Mouse (Mus musculus): ENCODE results near the gene Acap1. TPM values are rescaled to one million over a fixed set of nuclear protein-coding genes. Genes with fewer than 3 reads are reported as not detected.

Acap1 gene
- polyA plus RNA-seq, 1 experiment from 2014 or later = 0.93 TPM

GRCm38 (mm10) chr11:69834001-69834549 is 61.3 kb downstream of the Acap1 start:
- H3K4me3 ChIP-seq = peak overlapping the region; percentile 72
- WGBS = 7% methylated on average over 40 of the region's 48 CpGs
- peaks cover 60% of the 10 kb centered on the region for H3K4me1 ChIP-seq
- H3K9me3 ChIP-seq (replicated peaks) = no peaks in the 10 kb centered on the region
- DNase-seq (ENCODE audit: low spot score) = peak; percentile 56
- peaks cover 21% of the 10 kb centered on the region for H3K36me3 ChIP-seq
- H3K27me3 ChIP-seq (ENCODE audit: low read depth, poor library complexity, severe bottlenecking) = peaks cover 53% of the 10 kb centered on the region
- peak overlapping the region; percentile 80 for H3K27ac ChIP-seq

DNA sequence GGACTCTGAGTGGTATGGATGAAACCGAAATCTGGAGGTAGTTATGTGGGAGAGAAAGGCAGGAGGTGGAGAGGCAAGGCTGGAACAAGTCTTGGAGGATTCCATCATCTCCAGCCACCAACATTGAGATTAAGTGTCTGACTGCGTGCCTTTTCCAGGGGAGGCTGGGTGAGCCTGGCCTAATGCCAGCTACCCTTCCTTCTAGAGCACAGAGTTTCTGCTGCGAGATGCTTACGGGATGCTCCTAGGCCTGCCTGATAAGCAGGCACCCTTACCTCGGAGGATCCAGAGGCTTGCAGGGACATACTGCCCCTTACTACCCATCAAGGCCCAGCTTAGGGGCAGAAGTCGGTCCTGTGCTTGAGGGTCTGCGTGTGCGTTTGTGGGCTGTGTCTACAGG is 61.8 kb downstream of the Acap1 start:
- Histone ChIP-seq H3K27ac (peak overlapping the region; percentile 80), H3K9me3 (replicated peaks) (no peaks in the 10 kb centered on the region), H3K4me3 (peak overlapping the region; percentile 72), H3K36me3 (peaks cover 24% of the 10 kb centered on the region), H3K4me1 (peaks cover 62% of the 10 kb centered on the region), H3K27me3 (ENCODE audit: low read depth, poor library complexity, severe bottlenecking) (peaks cover 53% of the 10 kb centered on the region)
- 59% methylated on average over 8 of the region's 8 CpGs for WGBS
- DNase-seq (ENCODE audit: low spot score) = no peak

Small RNAs within 50 kb of the gene (microRNA-seq; reads per million reads assigned to microRNA genes)
- gene Mir6924 = not detected

Other genes with a start within 250 kb of the Acap1 start
- gene Sox15, start 240.2 kb downstream of the Acap1 start, polyA plus RNA-seq (2016; fragmentation: Nextera tagmentation; extraction: Ambion mirVana) = 0.16 TPM in 1 of 2 replicates, not detected in the other
- gene Mpdu1, start 232.9 kb downstream of the Acap1 start, polyA plus RNA-seq (2016; fragmentation: Nextera tagmentation; extraction: Ambion mirVana) = 66.8 and 74.2 TPM in 2 replicates
- 3.5 and 3.6 TPM in 2 replicates for gene Cd68, start 229.4 kb downstream of the Acap1 start, polyA plus RNA-seq (2016; fragmentation: Nextera tagmentation; extraction: Ambion mirVana)
- 678 and 791 TPM in 2 replicates for gene Eif4a1, start 223.1 kb downstream of the Acap1 start, polyA plus RNA-seq (2016; fragmentation: Nextera tagmentation; extraction: Ambion mirVana)
- 149 and 151 TPM in 2 replicates for gene Senp3, start 213.5 kb downstream of the Acap1 start, polyA plus RNA-seq (2016; fragmentation: Nextera tagmentation; extraction: Ambion mirVana)
- 0.20 and 0.45 TPM in 2 replicates for gene Tnfsf13, start 209.8 kb downstream of the Acap1 start, polyA plus RNA-seq (2016; fragmentation: Nextera tagmentation; extraction: Ambion mirVana)
- 3.0 and 4.2 TPM in 2 replicates for gene Tnfsf12, start 199.7 kb downstream of the Acap1 start, polyA plus RNA-seq (2016; fragmentation: Nextera tagmentation; extraction: Ambion mirVana)
- gene Tnfsfm13, start 199.4 kb downstream of the Acap1 start, polyA plus RNA-seq (2016; fragmentation: Nextera tagmentation; extraction: Ambion mirVana) = 0.53 and 0.73 TPM in 2 replicates
- gene Polr2a, start 136.9 kb downstream of the Acap1 start, polyA plus RNA-seq (2016; fragmentation: Nextera tagmentation; extraction: Ambion mirVana) = 41.8 and 47.0 TPM in 2 replicates
- 0.09 and 0.10 TPM in 2 replicates for gene Slc35g3, start 133.6 kb downstream of the Acap1 start, polyA plus RNA-seq (2016; fragmentation: Nextera tagmentation; extraction: Ambion mirVana)
- gene Zbtb4, start 129.6 kb downstream of the Acap1 start, polyA plus RNA-seq (2016; fragmentation: Nextera tagmentation; extraction: Ambion mirVana) = 0.25 and 0.59 TPM in 2 replicates
- 0.87 and 2.5 TPM in 2 replicates for gene Chrnb1, start 99.6 kb downstream of the Acap1 start, polyA plus RNA-seq (2016; fragmentation: Nextera tagmentation; extraction: Ambion mirVana)
- gene Fgf11, start 93.7 kb downstream of the Acap1 start, polyA plus RNA-seq (2016; fragmentation: Nextera tagmentation; extraction: Ambion mirVana) = 0.40 and 0.55 TPM in 2 replicates
- gene Tmem102, start 89.9 kb downstream of the Acap1 start, polyA plus RNA-seq (2016; fragmentation: Nextera tagmentation; extraction: Ambion mirVana) = 1.4 and 1.5 TPM in 2 replicates
- not detected in 2 replicates for gene Gm39566, start 80.2 kb downstream of the Acap1 start, polyA plus RNA-seq (2016; fragmentation: Nextera tagmentation; extraction: Ambion mirVana)
- not detected in 2 replicates for gene Spem2, start 77.1 kb downstream of the Acap1 start, polyA plus RNA-seq (2016; fragmentation: Nextera tagmentation; extraction: Ambion mirVana)
- gene Spem1, start 73.4 kb downstream of the Acap1 start, polyA plus RNA-seq (2016; fragmentation: Nextera tagmentation; extraction: Ambion mirVana) = not detected in 2 replicates
- gene Nlgn2, start 57.8 kb downstream of the Acap1 start, polyA plus RNA-seq (2016; fragmentation: Nextera tagmentation; extraction: Ambion mirVana) = 2.2 and 3.5 TPM in 2 replicates
- 269 and 280 TPM in 2 replicates for gene Tmem256, start 57.0 kb downstream of the Acap1 start, polyA plus RNA-seq (2016; fragmentation: Nextera tagmentation; extraction: Ambion mirVana)
- 96.7 and 117 TPM in 2 replicates for gene Plscr3, start 49.2 kb downstream of the Acap1 start, polyA plus RNA-seq (2016; fragmentation: Nextera tagmentation; extraction: Ambion mirVana)
- gene Tnk1, start 36.8 kb downstream of the Acap1 start, polyA plus RNA-seq (2016; fragmentation: Nextera tagmentation; extraction: Ambion mirVana) = 1.1 TPM in 2 replicates
- not detected in 2 replicates for gene Tmem95, start 17.5 kb downstream of the Acap1 start, polyA plus RNA-seq (2016; fragmentation: Nextera tagmentation; extraction: Ambion mirVana)
- 6.1 and 6.4 TPM in 2 replicates for gene Kctd11, start 14.1 kb downstream of the Acap1 start, polyA plus RNA-seq (2016; fragmentation: Nextera tagmentation; extraction: Ambion mirVana)
- gene 2810408A11Rik, start 5.4 kb upstream of the Acap1 start, polyA plus RNA-seq (2016; fragmentation: Nextera tagmentation; extraction: Ambion mirVana) = 20.2 and 25.8 TPM in 2 replicates
- 12.6 and 13.3 TPM in 2 replicates for gene Neurl4, start 5.5 kb upstream of the Acap1 start, polyA plus RNA-seq (2016; fragmentation: Nextera tagmentation; extraction: Ambion mirVana)
- gene Gps2, start 18.3 kb upstream of the Acap1 start, polyA plus RNA-seq (2016; fragmentation: Nextera tagmentation; extraction: Ambion mirVana) = 77.7 and 91.6 TPM in 2 replicates
- gene Eif5a, start 26.4 kb upstream of the Acap1 start, polyA plus RNA-seq (2016; fragmentation: Nextera tagmentation; extraction: Ambion mirVana) = 3,029 and 3,766 TPM in 2 replicates
- gene Ybx2, start 40.3 kb upstream of the Acap1 start, polyA plus RNA-seq (2016; fragmentation: Nextera tagmentation; extraction: Ambion mirVana) = 6.1 TPM in 2 replicates
- gene Slc2a4, start 52.6 kb upstream of the Acap1 start, polyA plus RNA-seq (2016; fragmentation: Nextera tagmentation; extraction: Ambion mirVana) = 19.9 and 29.3 TPM in 2 replicates
- gene Cldn7, start 69.2 kb upstream of the Acap1 start, polyA plus RNA-seq (2016; fragmentation: Nextera tagmentation; extraction: Ambion mirVana) = 28.7 and 35.4 TPM in 2 replicates
- 22.2 and 24.8 TPM in 2 replicates for gene Ctdnep1, start 85.6 kb upstream of the Acap1 start, polyA plus RNA-seq (2016; fragmentation: Nextera tagmentation; extraction: Ambion mirVana)
- gene Elp5, start 87.0 kb upstream of the Acap1 start, polyA plus RNA-seq (2016; fragmentation: Nextera tagmentation; extraction: Ambion mirVana) = 154 and 176 TPM in 2 replicates
- 280 and 332 TPM in 2 replicates for gene Gabarap, start 95.6 kb upstream of the Acap1 start, polyA plus RNA-seq (2016; fragmentation: Nextera tagmentation; extraction: Ambion mirVana)
- gene Phf23, start 100.2 kb upstream of the Acap1 start, polyA plus RNA-seq (2016; fragmentation: Nextera tagmentation; extraction: Ambion mirVana) = 101 and 106 TPM in 2 replicates
- gene Dvl2, start 105.1 kb upstream of the Acap1 start, polyA plus RNA-seq (2016; fragmentation: Nextera tagmentation; extraction: Ambion mirVana) = 65.2 and 70.6 TPM in 2 replicates
- 36.4 and 52.1 TPM in 2 replicates for gene Acadvl, start 119.9 kb upstream of the Acap1 start, polyA plus RNA-seq (2016; fragmentation: Nextera tagmentation; extraction: Ambion mirVana)
- gene Dlg4, start 121.4 kb upstream of the Acap1 start, polyA plus RNA-seq (2016; fragmentation: Nextera tagmentation; extraction: Ambion mirVana) = 8.8 and 12.9 TPM in 2 replicates
- 0.71 and 0.74 TPM in 2 replicates for gene Asgr1, start 158.5 kb upstream of the Acap1 start, polyA plus RNA-seq (2016; fragmentation: Nextera tagmentation; extraction: Ambion mirVana)
- not detected in 2 replicates for gene Asgr2, start 197.1 kb upstream of the Acap1 start, polyA plus RNA-seq (2016; fragmentation: Nextera tagmentation; extraction: Ambion mirVana)
- gene Mgl2, start 234.8 kb upstream of the Acap1 start, polyA plus RNA-seq (2016; fragmentation: Nextera tagmentation; extraction: Ambion mirVana) = 0.10 and 0.16 TPM in 2 replicates